Mouse (Mus musculus): ENCODE results near the gene Smc4. TPM values are rescaled to one million over a fixed set of nuclear protein-coding genes. Genes with fewer than 3 reads are reported as not detected.

Gene Smc4
- polyA plus RNA-seq, 1 experiment = 22.2 TPM

DNA sequence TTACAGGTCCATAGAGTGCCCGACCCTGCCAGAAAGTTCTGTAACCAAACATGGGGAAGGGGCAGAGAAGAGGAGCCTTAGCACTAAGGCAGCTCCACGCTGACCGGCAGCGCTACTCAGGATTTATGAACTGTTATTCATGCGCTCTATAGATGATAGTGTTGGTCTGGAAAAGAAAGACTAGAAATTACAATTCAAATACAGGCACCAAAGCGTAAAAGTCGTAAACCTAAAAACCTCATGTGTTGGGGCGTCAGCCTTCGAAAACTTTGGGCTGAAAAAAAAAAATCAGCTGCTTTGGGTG lies 40.8 kb downstream of the Smc4 start:
- no peak; the same call in 1 of the 2 replicates for TF ChIP-seq POLR2A (IDR thresholded peaks at IDR 0.05; ENCODE audit: control insufficient read depth, low read depth, low read length)
- no peak for TF ChIP-seq CTCF (IDR thresholded peaks at IDR 0.05; ENCODE audit: control insufficient read depth, insufficient read depth, insufficient replicate concordance, low read depth, low read length)
- Histone ChIP-seq H3K4me3 (ENCODE audit: control insufficient read depth, low read depth, low read length) (peak overlapping the region; percentile 97), H3K4me1 (ENCODE audit: control insufficient read depth, insufficient read depth, low read length) (peaks cover 15% of the 10 kb centered on the region), H3K27me3 (ENCODE audit: control insufficient read depth, insufficient read depth, low read length) (no peaks in the 10 kb centered on the region), H3K27ac (ENCODE audit: control insufficient read depth, insufficient read depth, low read depth, low read length) (peak overlapping the region; percentile 77), H3K36me3 (ENCODE audit: control insufficient read depth, insufficient read depth, low read length) (no peaks in the 10 kb centered on the region)

DNA sequence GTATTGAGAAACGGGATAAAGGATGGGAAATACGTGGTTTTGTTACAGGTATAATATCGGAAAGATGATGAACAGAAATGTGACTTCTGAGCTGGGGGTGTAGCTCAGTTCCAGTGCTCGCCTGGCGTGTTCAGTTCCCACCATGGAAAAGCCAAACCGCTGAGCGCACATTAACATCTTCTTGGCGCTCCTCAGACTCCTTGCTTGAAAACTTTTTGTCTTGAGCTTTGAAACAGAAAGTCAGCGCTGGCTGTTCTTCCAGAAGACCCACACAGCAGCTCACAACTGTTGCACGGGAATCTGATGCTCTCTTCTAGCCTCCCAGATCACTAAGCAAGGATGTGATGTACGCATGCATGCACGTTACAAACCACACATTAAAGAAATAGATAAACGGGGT lies 41.2 kb downstream of the Smc4 start:
- H3K27me3 ChIP-seq (ENCODE audit: control insufficient read depth, insufficient read depth, low read length) = no peaks in the 10 kb centered on the region
- peak overlapping the region; percentile 77 for H3K27ac ChIP-seq (ENCODE audit: control insufficient read depth, insufficient read depth, low read depth, low read length)
- H3K4me3 ChIP-seq (ENCODE audit: control insufficient read depth, low read depth, low read length) = peak overlapping the region; percentile 97
- TF ChIP-seq POLR2A (IDR thresholded peaks at IDR 0.05; ENCODE audit: control insufficient read depth, low read depth, low read length) (no peak), CTCF (IDR thresholded peaks at IDR 0.05; ENCODE audit: control insufficient read depth, insufficient read depth, insufficient replicate concordance, low read depth, low read length) (no peak)
- H3K36me3 ChIP-seq (ENCODE audit: control insufficient read depth, insufficient read depth, low read length) = no peaks in the 10 kb centered on the region
- H3K4me1 ChIP-seq (ENCODE audit: control insufficient read depth, insufficient read depth, low read length) = peaks cover 15% of the 10 kb centered on the region

GRCm38 (mm10) chr3:69046509-69046908 lies 42.0 kb downstream of the Smc4 start:
- H3K4me3 ChIP-seq (ENCODE audit: control insufficient read depth, low read depth, low read length) = peak overlapping the region; percentile 82
- peak overlapping the region; percentile 57; the same call in 1 of the 2 replicates for H3K27ac ChIP-seq (ENCODE audit: control insufficient read depth, insufficient read depth, low read depth, low read length)
- H3K4me1 ChIP-seq (ENCODE audit: control insufficient read depth, insufficient read depth, low read length) = peaks cover 18% of the 10 kb centered on the region
- H3K36me3 ChIP-seq (ENCODE audit: control insufficient read depth, insufficient read depth, low read length) = no peaks in the 10 kb centered on the region
- no peaks in the 10 kb centered on the region for H3K27me3 ChIP-seq (ENCODE audit: control insufficient read depth, insufficient read depth, low read length)
- TF ChIP-seq POLR2A (IDR thresholded peaks at IDR 0.05; ENCODE audit: control insufficient read depth, low read depth, low read length) = no peak
- TF ChIP-seq CTCF (IDR thresholded peaks at IDR 0.05; ENCODE audit: control insufficient read depth, insufficient read depth, insufficient replicate concordance, low read depth, low read length) = no peak

- peak overlapping the region; percentile 52 for H3K4me3 ChIP-seq (ENCODE audit: control insufficient read depth, low read depth, low read length)
- H3K27ac ChIP-seq (ENCODE audit: control insufficient read depth, insufficient read depth, low read depth, low read length) = peak overlapping the region; percentile 66
- peaks cover 21% of the 10 kb centered on the region for H3K4me1 ChIP-seq (ENCODE audit: control insufficient read depth, insufficient read depth, low read length)
- H3K36me3 ChIP-seq (ENCODE audit: control insufficient read depth, insufficient read depth, low read length) = no peaks in the 10 kb centered on the region
- H3K27me3 ChIP-seq (ENCODE audit: control insufficient read depth, insufficient read depth, low read length) = no peaks in the 10 kb centered on the region
- TF ChIP-seq POLR2A (IDR thresholded peaks at IDR 0.05; ENCODE audit: control insufficient read depth, low read depth, low read length) (no peak), CTCF (IDR thresholded peaks at IDR 0.05; ENCODE audit: control insufficient read depth, insufficient read depth, insufficient replicate concordance, low read depth, low read length) (no peak)
Measured at GRCm38 (mm10) chr3:69047684-69048083, 43.1 kb downstream of the Smc4 start.

GRCm38 (mm10) chr3:69049011-69049410 lies 44.5 kb downstream of the Smc4 start:
- Histone ChIP-seq H3K4me3 (ENCODE audit: control insufficient read depth, low read depth, low read length) (no peak overlapping the region), H3K27me3 (ENCODE audit: control insufficient read depth, insufficient read depth, low read length) (no peaks in the 10 kb centered on the region), H3K4me1 (ENCODE audit: control insufficient read depth, insufficient read depth, low read length) (peaks cover 21% of the 10 kb centered on the region), H3K36me3 (ENCODE audit: control insufficient read depth, insufficient read depth, low read length) (no peaks in the 10 kb centered on the region), H3K27ac (ENCODE audit: control insufficient read depth, insufficient read depth, low read depth, low read length) (no peak overlapping the region)
- TF ChIP-seq CTCF (IDR thresholded peaks at IDR 0.05; ENCODE audit: control insufficient read depth, insufficient read depth, insufficient replicate concordance, low read depth, low read length) = no peak
- TF ChIP-seq POLR2A (IDR thresholded peaks at IDR 0.05; ENCODE audit: control insufficient read depth, low read depth, low read length) = no peak

- Histone ChIP-seq H3K4me1 (ENCODE audit: control insufficient read depth, insufficient read depth, low read length) (peaks cover 15% of the 10 kb centered on the region), H3K27me3 (ENCODE audit: control insufficient read depth, insufficient read depth, low read length) (no peaks in the 10 kb centered on the region), H3K36me3 (ENCODE audit: control insufficient read depth, insufficient read depth, low read length) (no peaks in the 10 kb centered on the region), H3K4me3 (ENCODE audit: control insufficient read depth, low read depth, low read length) (peak overlapping the region; percentile 9), H3K27ac (ENCODE audit: control insufficient read depth, insufficient read depth, low read depth, low read length) (no peak overlapping the region)
- TF ChIP-seq POLR2A (IDR thresholded peaks at IDR 0.05; ENCODE audit: control insufficient read depth, low read depth, low read length) (no peak), CTCF (IDR thresholded peaks at IDR 0.05; ENCODE audit: control insufficient read depth, insufficient read depth, insufficient replicate concordance, low read depth, low read length) (no peak)
Measured at GRCm38 (mm10) chr3:69051894-69052293, 47.4 kb downstream of the Smc4 start.

DNA sequence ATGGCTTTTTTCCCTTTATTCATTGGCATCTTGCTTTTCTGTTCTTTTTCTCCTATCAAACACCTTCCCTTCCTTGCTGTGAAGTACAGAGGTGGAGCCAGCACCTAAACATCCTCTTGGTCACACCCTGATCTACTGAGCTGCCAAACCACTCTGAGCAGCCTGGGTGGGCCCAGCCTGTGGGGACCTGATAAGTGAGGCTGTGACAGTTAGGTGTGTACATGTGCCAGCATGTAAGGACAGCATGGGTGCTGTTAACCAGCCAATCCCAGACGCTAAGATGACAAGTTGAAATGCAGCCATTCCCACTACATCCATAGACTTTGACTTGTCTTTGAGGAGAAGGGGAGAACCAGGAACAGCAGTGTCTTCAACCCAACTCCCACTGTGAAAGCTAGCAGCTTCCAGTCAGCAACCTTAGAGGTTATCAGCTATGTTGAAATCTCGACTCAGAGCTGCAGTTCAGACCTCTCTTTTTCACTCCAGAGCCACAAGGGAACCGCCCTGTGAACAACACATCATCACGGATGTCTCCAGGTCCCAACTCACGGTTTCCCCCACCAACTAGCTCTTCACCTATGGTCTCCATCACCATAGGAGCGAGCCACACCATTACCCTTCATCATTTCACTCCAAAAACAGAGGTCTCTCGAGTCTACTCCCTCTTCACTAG lies 50.4 kb downstream of the Smc4 start:
- Histone ChIP-seq H3K27ac (ENCODE audit: control insufficient read depth, insufficient read depth, low read depth, low read length) (no peak overlapping the region), H3K27me3 (ENCODE audit: control insufficient read depth, insufficient read depth, low read length) (no peaks in the 10 kb centered on the region), H3K36me3 (ENCODE audit: control insufficient read depth, insufficient read depth, low read length) (no peaks in the 10 kb centered on the region), H3K4me1 (ENCODE audit: control insufficient read depth, insufficient read depth, low read length) (peaks cover 6% of the 10 kb centered on the region), H3K4me3 (ENCODE audit: control insufficient read depth, low read depth, low read length) (no peak overlapping the region)
- TF ChIP-seq CTCF (IDR thresholded peaks at IDR 0.05; ENCODE audit: control insufficient read depth, insufficient read depth, insufficient replicate concordance, low read depth, low read length) (no peak), POLR2A (IDR thresholded peaks at IDR 0.05; ENCODE audit: control insufficient read depth, low read depth, low read length) (no peak)

All from testis, adult 2 months (tissue).